Mouse (Mus musculus): Measurements from ENCODE around the gene Abcd3.
A peak's percentile ranks its signal among the peaks of the same experiment; 100 is the strongest.

Abcd3 gene

DNA sequence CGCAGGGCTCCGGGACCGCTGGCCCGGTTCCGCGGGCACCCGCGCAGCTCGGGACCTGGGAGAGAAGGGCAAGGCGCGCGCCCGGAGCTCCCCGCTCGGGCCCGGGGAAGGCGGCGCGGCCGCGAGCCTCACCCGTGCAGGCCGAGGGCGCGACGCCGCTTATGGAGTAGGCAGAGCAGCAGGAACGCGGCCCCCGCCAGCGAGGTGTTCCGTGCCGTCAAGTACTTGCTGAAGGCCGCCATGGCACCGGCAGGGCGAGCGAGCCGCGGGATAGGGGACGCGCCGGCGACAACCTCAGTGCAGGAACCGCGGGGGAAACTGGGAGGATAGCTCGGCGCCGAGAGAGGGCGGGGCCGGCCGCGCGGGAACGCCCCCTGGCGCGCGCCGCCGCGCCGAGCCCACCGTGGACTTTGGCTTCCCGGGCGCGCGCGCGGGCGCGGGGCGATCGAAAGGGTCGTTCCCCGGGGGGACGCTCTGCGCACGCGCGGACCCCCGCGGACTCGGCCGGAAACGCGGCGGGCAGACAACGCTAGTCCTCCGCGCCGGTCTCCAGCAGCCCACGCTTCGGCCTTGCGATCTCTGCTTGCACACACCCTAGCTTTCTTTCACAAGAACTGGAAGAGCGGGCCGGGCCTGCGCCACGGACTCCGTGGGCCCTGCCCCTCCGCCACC, at the start of gene Abcd3:
TSS of gene Abcd3 (minus strand) at position 426 of the 672 bp plus-strand sequence.
- peak; percentile 83 for DNase-seq

DNA sequence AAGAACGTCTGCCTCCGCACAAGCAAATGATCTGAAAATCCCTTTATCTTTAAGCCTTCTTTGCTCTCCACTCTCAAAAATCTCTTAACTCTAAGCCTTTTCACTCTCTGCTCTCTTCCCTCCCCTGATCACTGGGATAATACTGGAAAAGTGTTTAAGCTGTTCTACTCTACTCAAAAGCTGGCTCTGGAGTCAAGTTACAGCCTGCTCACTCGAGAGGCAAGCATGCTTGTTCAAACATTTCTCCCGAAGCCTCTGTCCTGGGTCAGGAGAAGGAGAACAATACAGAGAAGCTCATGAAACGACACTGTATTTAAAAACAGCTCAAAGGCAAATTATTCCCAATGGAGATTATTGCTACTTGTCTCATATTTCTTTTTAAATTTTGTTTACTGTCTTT, 44.0 kb upstream of the Abcd3 start:
- DNase-seq, result no peak

DNA sequence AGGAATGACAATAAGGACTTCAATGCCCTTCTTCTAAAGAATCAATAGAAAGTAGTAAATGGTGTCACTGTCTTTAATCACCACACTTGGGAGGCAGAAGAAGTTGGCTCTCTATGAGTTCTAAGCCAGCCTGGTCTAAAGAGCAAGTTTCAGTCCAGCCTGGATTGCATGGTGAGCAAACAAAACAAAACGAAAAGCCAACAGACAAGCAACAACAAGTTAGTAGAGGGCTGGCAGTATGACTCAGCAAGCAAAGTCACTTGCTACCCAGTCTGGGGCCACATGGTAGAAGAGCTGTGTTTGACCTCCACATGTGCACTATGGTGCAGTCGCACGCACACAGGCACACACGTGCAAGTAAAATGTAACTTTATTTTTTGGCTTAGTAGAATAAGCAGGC, 41.0 kb upstream of the Abcd3 start:
- DNase-seq, result no peak

DNA sequence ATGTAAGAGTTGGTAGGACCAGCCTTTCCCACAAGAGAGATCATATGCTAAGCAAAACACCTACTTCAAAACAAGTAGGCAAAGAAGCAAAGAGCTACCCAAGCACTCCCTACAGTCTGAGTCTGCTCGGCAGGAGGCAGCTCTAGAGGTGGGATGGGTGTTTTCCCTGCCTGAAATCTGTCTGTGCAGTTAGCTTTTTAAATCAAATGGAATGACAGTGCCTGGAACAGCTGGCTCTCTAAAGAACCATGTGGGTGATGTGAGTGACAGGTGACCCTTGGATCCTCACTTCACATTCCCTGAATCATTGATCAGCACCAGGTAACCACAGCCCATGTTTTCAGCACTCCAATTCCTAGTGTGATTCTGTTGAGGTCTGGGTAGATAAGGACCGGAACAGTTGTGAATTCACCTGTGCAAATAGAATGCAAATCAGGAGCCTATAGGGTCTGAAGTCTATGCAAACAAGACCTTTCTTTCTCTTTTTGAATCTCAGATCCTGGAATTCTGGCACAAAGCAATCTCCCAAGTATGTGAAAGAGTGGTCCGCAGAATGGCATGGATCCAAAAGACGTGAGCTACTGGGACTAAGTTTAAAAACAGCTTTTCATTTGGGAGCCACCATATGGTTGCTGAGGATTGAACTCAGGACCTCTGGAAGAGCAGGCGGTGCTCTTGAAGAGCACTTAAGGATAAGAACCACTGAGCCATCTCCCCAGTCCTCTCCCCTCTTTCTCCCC, 38.8 kb upstream of the Abcd3 start:
- DNase-seq, result no peak

DNA sequence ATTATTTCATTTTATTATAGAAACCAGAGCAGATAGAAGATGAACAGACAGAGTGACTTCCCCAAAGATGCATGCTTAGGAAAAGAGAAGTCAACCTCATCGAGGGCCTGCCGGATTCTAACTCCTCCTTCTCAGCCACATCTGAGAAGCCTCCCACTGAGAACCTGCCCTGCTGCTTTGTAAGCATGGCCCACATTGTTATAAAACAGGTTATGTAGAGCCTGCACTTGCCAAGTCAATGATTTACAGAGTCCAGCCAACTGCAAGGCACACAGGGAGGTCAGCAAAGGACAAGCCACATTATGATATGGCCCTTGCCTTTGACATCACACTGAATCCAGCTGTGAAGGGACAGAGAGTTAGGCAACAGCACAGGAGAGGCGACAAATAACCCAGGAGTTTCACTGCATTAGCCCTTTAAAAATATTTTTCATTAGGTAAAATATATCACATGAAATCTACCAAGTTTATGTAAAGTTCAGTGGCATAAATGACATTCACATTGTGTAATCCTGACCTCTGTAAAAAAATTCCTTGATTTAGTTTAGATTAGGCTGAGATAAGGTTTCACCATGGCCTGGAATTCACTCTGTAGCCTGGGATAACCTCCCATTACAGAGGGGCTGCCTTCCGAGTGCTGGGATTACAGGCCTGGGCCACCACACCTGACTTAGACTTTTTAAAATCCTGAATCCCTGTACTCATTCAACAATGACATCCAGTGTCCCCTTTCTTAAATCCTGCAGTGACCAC, 37.1 kb upstream of the Abcd3 start:
- no peak for DNase-seq

DNA sequence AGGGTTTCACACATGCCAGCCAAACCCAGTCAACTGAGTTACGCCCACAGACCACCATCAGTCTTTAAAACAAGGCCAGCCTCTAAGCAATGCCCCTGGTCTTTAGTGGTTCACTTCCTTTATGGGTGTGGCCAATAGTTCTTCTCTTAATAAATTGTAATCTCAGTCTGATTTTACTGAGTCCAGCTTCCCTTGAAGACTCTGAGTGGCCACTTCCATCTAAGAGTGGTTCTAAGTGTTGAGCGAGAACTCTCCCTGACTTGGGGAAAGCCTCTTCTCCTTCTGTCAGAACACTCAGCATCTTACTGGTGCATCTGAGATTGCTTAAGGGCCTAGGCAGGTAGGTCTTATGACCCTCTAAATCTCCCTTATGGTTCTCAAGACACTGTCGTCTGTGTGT, 35.9 kb upstream of the Abcd3 start:
- DNase-seq, result no peak

DNA sequence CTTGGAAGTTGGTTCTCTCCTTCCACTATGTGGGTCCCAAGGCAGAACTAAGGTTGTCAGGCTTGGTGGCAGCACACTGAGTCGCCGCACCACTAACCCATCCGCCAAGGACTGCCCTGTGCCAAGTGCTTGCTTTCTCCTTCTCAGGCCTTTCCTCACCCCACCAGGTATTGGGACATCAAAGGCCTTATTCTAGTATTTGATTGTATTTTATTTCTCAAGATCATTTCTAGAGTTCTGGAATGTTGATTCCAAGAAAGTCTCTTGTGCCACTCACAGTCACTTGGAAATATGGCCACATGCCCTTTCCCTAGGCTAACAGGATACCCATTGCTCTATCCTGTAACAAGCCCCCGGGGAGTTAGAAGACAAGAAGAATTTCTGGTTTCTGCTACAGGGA, 35.3 kb upstream of the Abcd3 start:
- DNase-seq, result no peak

DNA sequence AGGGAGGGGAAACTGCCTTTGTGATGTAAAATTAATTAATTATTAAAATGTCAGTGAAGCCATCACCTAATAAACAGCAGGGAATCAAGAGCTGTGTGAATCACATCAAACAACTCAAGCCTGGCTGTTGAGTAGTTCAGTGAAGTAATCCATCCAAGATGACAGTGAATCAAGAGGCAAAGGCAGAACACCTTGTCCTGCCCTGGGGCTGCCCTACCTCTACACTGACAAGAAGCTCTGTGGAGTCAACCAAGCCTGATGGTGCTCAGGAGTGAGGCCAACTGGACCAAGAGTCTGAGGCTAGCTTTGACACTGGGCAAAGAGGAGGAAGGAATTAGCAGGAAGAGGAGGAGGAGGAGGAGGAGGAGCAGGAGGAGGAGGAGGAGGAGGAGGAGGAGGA, 32.2 kb upstream of the Abcd3 start:
- no peak for DNase-seq

DNA sequence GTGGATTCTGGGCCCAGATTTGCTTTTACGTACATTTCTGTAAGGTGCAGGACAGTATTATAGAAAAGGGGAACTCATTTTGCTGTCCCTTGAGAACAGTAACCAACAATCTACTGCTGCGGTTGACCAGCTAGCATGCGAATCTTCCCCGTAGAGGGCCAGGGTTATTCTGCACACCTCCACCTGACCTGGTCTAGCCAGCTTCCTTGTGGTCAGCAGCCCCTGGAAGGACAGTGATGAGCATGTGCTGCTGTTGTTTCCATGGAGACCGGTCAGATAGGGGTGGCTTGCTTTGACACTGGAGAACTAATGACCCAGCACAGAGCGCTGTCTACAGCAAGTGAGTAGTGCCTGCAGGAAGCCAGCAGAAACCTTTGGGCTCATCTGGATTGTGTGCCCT, 29.6 kb upstream of the Abcd3 start:
- DNase-seq, result no peak

DNA sequence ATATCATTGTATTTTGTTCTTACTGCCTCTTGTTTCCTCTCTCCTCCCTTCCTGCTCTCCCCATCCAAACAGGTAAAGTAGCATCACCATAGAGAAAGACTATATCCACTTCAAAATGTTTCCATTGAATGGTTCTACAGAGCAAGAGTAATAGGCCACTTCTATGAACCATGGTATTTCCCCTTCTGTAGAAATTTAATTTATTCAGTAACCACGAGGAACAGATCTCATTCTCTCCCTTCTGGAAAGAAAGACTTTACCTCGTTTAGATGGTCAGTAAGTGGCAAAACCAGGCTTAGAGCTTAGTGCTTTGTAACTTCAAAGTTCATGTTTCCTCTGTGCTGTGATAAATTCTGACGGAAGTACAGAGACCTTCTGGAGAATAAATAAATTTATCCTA, 28.9 kb upstream of the Abcd3 start:
- no peak for DNase-seq

DNA sequence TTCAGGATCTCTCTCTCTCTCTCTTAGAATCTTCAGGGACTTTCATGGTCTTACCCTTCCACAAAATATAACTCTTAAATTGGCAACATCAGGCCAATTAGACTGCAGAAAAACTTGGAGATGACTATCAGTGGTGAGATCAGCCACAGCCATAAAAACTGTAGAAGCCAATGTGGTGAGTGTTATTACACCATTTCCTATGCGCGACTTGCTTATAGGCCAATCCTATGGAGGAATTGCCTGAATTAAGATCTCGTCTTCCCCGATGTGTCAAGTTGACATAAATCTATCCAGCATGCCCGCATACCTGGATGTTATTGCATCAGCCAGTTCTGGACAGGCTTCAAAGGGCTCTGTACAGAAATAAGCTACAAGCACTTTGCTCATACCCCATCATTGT, 28.2 kb upstream of the Abcd3 start:
- DNase-seq, result no peak

DNA sequence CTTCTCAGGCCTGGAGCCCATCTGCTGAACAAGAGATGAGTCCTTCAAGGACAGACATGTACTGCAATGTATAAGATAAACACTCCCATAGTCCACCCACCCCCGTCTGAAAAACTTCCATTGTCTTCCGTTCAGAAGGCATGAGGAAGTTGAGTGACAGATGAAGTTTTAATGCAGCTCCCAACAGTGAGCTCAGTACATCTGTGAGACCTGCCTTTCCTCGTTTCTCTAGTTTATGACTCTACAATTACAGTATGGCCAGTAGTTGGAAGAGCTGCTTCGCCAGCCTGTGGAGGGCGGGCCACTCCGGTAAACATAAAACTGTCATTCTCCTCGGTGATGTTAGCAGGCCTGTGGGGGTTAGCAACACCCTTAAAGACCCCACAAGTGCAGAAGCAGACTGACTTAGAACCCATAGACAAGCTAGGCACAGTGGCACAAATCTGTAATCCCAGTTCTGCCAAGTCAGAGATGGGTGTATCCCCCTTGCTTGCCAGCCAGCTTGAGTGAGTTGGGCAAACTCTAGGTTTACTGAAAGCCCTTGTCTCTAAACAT, 27.3 kb upstream of the Abcd3 start:
- DNase-seq, result no peak

DNA sequence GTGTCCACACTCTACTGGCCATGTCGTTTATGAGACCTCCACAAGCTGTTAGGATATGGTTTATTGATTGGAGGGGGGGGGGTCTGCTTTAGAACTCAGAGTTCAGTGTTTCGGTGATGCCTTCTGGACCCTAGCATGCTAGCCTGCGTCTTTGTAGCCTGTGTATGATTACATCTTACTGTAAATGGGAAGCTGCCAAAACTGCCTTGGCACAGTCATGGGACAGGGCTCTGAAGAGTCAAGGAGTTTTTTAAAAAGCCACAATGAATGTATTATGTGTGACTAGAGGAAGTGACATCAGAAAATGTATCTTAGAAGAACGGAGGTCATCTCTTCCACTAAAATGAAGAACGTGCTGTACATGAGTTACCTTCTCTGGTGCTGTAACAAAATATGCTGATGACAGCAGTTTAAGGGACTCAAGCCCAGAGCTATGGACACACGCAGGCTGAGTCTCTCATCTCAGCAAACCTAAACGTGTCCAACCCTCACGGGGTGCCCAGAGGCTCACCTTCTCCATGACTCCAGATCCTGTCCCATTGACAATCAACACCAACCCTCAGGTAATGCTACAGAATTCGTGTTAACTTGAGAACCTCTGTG, 26.4 kb upstream of the Abcd3 start:
- DNase-seq, result no peak

DNA sequence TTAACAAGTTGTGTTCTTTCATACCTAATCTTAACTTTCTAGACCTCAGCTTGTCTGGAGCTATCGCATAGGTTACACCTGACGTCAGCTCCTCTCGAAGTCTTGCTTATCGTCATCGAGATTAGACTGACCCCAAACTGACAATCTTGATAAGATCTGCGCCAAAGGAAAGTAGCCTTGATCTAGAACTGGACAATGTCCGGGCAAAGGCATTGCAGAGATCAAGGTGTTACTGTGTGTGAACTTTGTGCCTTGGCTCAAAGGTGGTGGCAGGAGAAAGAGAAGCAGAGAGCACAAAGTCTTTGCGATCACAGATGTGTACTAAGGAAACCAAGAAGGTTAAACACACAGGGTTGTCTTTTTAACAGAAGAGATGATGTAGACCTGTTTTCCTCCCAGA, 25.2 kb upstream of the Abcd3 start:
- no peak for DNase-seq

DNA sequence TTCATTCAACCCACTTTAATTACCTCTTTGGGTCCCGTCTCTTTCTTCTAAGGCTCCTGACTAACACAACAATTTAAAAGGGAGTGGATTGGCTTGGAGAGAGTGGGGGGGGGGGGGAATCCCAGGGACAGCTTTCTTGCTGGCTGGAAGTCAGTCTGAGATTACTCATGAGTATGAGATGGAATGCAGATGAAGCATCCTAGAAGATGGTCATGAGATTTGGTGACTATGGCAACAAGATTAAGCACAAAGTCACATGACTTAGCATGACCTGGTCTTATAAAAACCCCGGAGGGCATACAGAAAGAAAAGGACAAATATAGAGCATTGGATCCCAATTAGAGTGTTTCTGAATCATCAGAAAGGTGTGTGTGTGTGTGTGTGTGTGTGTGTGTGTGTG, 19.6 kb upstream of the Abcd3 start:
- DNase-seq, result no peak

DNA sequence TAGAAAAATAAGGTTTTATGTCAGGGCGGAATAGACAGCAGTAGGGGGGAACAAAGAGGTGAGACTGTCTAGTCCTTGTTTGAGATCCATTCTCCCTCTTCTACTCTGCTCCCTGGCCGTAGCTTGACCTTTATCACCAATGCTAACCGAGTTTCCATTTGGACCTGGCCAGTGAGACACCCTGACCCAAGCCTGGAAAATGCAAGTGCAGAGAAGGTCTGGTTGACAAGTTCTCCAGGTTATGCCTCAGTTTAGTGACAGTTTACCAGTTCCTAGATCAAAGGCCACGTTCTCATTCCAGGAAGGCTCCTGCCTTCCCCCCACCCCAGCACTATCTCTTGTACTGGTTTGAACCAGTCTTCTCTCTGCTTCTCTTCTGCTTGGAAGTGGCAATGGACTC, 19.1 kb upstream of the Abcd3 start:
- DNase-seq, result no peak

DNA sequence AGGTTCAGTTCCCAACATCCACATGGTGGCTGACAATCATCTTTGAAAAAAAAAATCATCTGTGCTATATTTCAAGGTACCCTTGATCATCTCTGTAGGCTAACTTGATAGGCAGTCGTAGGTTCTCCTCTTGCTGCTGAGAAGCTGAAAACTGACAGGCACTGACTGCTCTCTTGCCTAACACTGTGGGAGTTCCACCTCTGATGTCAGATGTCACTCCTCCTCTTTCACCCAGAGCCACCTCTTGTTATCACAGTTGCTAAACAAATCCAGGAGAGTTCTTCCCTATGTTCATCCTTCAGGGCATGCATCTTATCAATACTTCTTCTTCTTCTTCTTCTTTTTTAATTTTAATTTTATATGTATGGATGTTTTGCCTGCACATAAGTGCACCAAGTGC, 10.0 kb upstream of the Abcd3 start:
- no peak for DNase-seq

DNA sequence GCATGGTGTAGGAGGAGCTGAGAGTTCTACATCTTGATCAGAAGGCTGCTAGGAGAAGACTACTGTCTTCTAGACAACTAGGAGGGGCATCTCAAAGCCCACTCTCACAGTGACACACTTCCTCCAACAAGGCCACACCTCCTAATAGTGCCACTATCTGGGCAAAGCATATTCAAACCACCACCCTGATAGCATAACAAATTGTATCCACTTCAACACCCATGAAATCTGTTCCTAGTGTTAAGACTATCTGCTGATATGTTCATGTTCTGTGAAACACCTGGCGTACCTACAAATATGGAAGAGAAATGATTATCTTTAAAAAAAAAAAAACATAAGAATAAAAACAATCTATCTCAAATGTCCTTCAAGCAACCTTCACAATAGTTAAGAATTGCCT, 9.2 kb upstream of the Abcd3 start:
- DNase-seq, result no peak

DNA sequence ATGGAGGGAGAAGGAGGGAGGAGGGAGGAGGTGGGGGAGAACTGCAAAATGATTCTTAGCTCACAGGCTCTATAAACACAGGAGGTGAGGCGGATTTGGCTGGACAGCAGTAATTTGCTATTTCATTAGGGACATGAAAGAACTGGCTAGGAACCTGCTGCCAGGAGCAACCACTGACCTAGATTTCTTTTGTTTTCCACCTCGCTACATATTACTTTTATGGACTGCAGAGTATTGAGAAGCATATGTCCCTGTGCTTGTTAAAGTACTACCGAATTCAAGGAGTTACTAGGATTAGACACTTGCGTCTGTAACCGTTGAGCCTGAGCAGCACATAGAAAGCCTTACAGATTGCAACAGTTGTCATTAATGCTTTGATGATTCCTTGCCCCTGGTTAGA, 7.5 kb upstream of the Abcd3 start:
- no peak for DNase-seq

DNA sequence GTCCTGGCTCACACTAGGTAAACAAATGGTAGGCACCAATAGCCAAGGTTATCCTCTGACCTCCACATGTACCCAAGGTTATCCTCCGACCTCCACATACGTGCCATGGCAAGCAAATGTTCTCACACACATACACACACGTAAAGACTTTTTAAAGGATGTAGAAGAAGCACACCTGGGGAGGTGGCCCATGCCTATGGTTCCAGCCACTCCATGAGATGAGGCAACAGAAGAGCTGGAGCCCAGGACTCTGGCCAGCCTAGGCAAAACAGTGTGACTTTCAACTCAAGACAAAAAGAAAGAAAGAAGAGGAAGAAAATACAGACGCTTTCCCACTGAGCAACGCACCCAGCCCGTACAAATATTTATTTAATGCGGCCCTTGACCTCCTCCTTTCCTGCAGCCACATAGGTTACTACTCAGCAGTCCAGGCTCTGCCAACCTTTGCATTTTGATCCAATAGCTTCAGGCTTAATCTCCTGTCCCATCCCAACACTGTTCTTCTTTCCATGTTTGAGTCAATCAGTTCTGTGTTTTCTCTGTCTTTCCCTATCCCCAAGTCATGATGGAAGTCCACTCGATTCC, 6.5 kb upstream of the Abcd3 start:
- no peak for DNase-seq

DNA sequence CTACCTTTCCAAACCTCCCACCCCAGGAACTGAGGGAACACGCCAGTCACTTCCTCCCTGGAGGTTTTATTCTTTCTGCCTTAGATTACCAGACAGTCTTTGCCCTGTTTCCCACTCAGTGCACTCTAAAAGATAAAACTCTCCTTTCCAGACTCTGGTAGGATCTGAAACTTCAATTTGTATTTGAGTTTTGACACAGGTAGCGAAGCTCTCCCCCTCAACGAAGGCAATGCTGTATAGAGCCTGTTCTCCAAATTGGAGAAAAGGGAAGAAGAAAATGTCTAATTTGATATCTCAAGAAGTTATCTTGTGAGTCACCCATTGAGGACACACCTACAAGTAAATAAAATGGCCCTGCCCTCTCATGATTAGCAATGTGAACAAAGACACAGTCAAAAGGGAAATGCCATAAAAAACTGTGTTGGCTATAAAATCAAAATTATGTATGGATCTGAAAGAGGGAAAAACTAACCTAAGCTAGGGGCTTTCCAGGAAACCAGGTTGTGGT, 4.6 kb upstream of the Abcd3 start:
- DNase-seq, result no peak

DNA sequence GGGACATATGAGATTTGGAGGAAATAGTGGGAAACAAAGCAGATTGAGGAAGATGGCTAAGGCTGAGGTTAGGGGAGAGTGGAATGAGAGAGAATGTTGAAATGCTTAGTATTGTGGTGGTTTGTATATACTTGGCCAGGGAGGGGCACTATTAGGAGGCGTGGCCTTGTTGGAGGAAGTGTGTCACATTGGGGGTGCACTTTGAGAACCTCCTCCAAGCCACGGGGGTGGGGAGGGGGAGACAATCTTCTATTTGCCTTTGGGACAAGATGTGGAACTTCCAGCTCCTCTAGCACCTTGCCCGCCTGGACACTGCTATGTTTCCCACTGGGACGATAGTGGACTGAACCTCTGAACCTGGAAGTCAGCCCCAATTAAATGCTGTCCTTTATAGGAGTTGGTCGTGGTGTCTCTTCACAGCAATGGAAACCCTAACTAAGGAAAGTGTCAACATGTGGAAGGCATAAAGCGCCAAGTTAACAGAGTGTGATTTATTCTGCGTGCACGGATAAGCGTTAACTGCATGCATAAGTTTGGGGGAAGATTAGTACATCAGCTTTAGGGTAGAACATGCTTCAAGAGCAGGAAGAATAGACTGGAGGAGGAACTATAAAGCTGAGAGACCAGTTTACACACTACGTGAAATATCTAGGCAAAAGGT, 3.8 kb upstream of the Abcd3 start:
- no peak for DNase-seq
